Mouse (Mus musculus): Measurements from ENCODE around the gene Setd7.

GRCm38 (mm10) chr3:51511983-51512382 lies 48.7 kb downstream of the Setd7 start:
- no peak for TF ChIP-seq POLR2A (IDR thresholded peaks at IDR 0.05; ENCODE audit: low read depth, low read length)
- no peak for TF ChIP-seq ZNF384 (IDR thresholded peaks at IDR 0.05; ENCODE audit: low read depth, low read length)
- TF ChIP-seq SIN3A (IDR thresholded peaks at IDR 0.05; ENCODE audit: low read length), result no peak
- TF ChIP-seq CTCF (conservative IDR thresholded peaks at IDR 0.05 in 1 of 2, IDR thresholded peaks at IDR 0.05 in 1 of 2; ENCODE audit: low read depth in 2 of 2, low read length in 2 of 2), result no peak

Measured in CH12.LX (cell line).